Mouse (Mus musculus) liver, embryonic 13.5 days (tissue): ENCODE measurements around the gene Btbd16. TPM values are rescaled to one million over a fixed set of nuclear protein-coding genes. Genes with fewer than 3 reads are reported as not detected.
A peak's percentile ranks its signal among the peaks of the same experiment; 100 is the strongest.

Experiments used
- ATAC-seq: fragments of 200-750 bp; cut with Nextera tagmentation; 2 replicates; pipeline ENCODE4 v1.8.0; 2017; ENCODE audit warnings: low read depth, mild to moderate bottlenecking, moderate number of reproducible peaks, moderate library complexity
- DNase-seq: peaks from one replicate; pipeline ENCODE4 v3.0.0; 2022
- H3K27ac ChIP-seq: fragments of 300-500 bp; sonication (generic); 2 replicates; pipeline ENCODE4 v1.5.1; 2015; ENCODE audit warnings: moderate library complexity, mild to moderate bottlenecking, inconsistent platforms
- H3K27me3 ChIP-seq: fragments of 300-500 bp; sonication (generic); 2 replicates; pipeline ENCODE4 v1.6.1; 2015; ENCODE audit warnings: mild to moderate bottlenecking, inconsistent platforms
- H3K36me3 ChIP-seq: fragments of 300-500 bp; sonication (generic); 2 replicates; pipeline ENCODE4 v1.6.1; 2015; ENCODE audit warnings: mild to moderate bottlenecking, inconsistent platforms
- H3K4me1 ChIP-seq: fragments of 300-500 bp; sonication (generic); replicated peaks from 2 replicates; pipeline ENCODE4 v1.6.1; 2015; ENCODE audit warnings: inconsistent platforms
- H3K4me2 ChIP-seq: fragments of 300-500 bp; sonication (generic); 2 replicates; pipeline ENCODE4 v1.6.1; 2015; ENCODE audit warnings: inconsistent platforms, mild to moderate bottlenecking, moderate library complexity
- H3K4me3 ChIP-seq: fragments of 300-500 bp; sonication (generic); replicated peaks from 2 replicates; pipeline ENCODE4 v1.5.1; 2015; ENCODE audit warnings: mild to moderate bottlenecking, inconsistent platforms
- H3K9ac ChIP-seq: fragments of 300-500 bp; sonication (generic); 2 replicates; pipeline ENCODE4 v1.6.1; 2015; ENCODE audit warnings: mild to moderate bottlenecking, inconsistent platforms
- H3K9me3 ChIP-seq: fragments of 300-500 bp; sonication (generic); replicated peaks from 2 replicates; pipeline ENCODE4 v1.6.1; 2016; ENCODE audit warnings: inconsistent platforms
- WGBS: fragments of 180-500 bp; shearing (Covaris S2); methylation state at CpG from one replicate; pipeline ENCODE4 v1.1.7; 2015; ENCODE audit not compliant: insufficient replicate concordance; 5-methylcytosine and 5-hydroxymethylcytosine counted together
- polyA plus RNA-seq: library from polyadenylated mRNA; unstranded; fragments of >200 nt; fragmentation: Nextera tagmentation; extraction: Ambion mirVana; gene quantifications from 2 replicates; pipeline ENCODE4 v1.2.1, GENCODE M21; 2015

Btbd16 gene
- polyA plus RNA-seq, 1 experiment from 2014 or later, result not detected

- no peak overlapping the region for H3K27ac ChIP-seq
- H3K4me3 ChIP-seq, result no peak overlapping the region
- H3K4me1 ChIP-seq, result peaks cover 12% of the 10 kb centered on the region
- H3K36me3 ChIP-seq, result no peaks in the 10 kb centered on the region
- ATAC-seq, result peak; percentile 69
- WGBS, result 63% methylated on average over 10 of the region's 10 CpGs
- no peak overlapping the region for H3K9ac ChIP-seq
- no peaks in the 10 kb centered on the region for H3K9me3 ChIP-seq
- no peaks in the 10 kb centered on the region for H3K27me3 ChIP-seq
- no peak overlapping the region for H3K4me2 ChIP-seq
- DNase-seq, result no peak
Observed at GRCm38 (mm10) chr7:130799418-130799817, 25.5 kb downstream of the Btbd16 start.

DNA sequence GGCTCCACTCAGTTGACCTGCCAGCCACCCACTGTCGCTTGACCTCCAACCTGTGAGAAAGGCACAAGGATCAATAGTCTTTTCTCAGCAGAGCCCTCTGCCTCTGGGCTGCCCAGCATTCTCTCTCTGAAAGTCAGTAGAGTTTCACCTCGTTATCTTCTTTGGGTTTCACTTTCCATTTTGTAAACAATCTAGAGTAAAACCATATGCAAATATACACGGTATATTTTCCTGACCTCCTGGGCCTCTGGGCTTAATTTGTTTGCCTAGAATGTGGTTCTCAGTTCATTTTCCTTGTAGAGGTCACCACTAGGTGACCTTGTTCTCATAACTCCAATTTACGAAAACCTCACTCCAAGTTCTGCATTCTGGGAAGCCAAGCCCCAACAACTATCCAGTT is 26.8 kb downstream of the Btbd16 start:
- H3K27me3 ChIP-seq, result no peaks in the 10 kb centered on the region

GRCm38 (mm10) chr7:130801811-130802210 is 27.9 kb downstream of the Btbd16 start:
- H3K36me3 ChIP-seq, result no peaks in the 10 kb centered on the region
- no peak overlapping the region for H3K4me3 ChIP-seq
- H3K9me3 ChIP-seq, result no peaks in the 10 kb centered on the region
- WGBS, result 65% methylated on average over 4 of the region's 4 CpGs
- H3K4me1 ChIP-seq, result peaks cover 12% of the 10 kb centered on the region
- ATAC-seq, result no peak
- H3K4me2 ChIP-seq, result no peak overlapping the region
- DNase-seq, result no peak
- no peak overlapping the region for H3K27ac ChIP-seq
- no peaks in the 10 kb centered on the region for H3K27me3 ChIP-seq
- H3K9ac ChIP-seq, result no peak overlapping the region

More for the DNA sequence above, 26.8 kb downstream of the Btbd16 start:
- no peak overlapping the region for H3K9ac ChIP-seq
- no peak overlapping the region for H3K4me3 ChIP-seq
- no peak for ATAC-seq
- DNase-seq, result no peak
- no peak overlapping the region for H3K27ac ChIP-seq
- 59% methylated on average over 4 of the region's 4 CpGs for WGBS
- H3K4me2 ChIP-seq, result no peak overlapping the region
- no peaks in the 10 kb centered on the region for H3K9me3 ChIP-seq
- peaks cover 12% of the 10 kb centered on the region for H3K4me1 ChIP-seq
- no peaks in the 10 kb centered on the region for H3K36me3 ChIP-seq

GRCm38 (mm10) chr7:130803251-130803825 is 29.5 kb downstream of the Btbd16 start:
- Histone ChIP-seq H3K27me3 (no peaks in the 10 kb centered on the region), H3K36me3 (no peaks in the 10 kb centered on the region), H3K9ac (no peak overlapping the region), H3K27ac (no peak overlapping the region), H3K9me3 (no peaks in the 10 kb centered on the region), H3K4me3 (no peak overlapping the region), H3K4me2 (no peak overlapping the region), H3K4me1 (peaks cover 12% of the 10 kb centered on the region)
- ATAC-seq (no peak), DNase-seq (no peak)
- WGBS, result 78% methylated on average over 8 of the region's 8 CpGs

- DNase-seq, result no peak
- Histone ChIP-seq H3K9me3 (no peaks in the 10 kb centered on the region), H3K4me2 (no peak overlapping the region), H3K36me3 (no peaks in the 10 kb centered on the region), H3K4me1 (peaks cover 7% of the 10 kb centered on the region), H3K27ac (no peak overlapping the region), H3K4me3 (no peak overlapping the region), H3K27me3 (no peaks in the 10 kb centered on the region), H3K9ac (no peak overlapping the region)
- ATAC-seq, result no peak
- 66% methylated on average over 5 of the region's 5 CpGs for WGBS
Observed at GRCm38 (mm10) chr7:130804991-130805390, 31.1 kb downstream of the Btbd16 start.

- Histone ChIP-seq H3K9ac (no peak overlapping the region), H3K27ac (no peak overlapping the region), H3K4me3 (no peak overlapping the region), H3K9me3 (no peaks in the 10 kb centered on the region), H3K36me3 (no peaks in the 10 kb centered on the region), H3K4me1 (no peaks in the 10 kb centered on the region), H3K4me2 (no peak overlapping the region), H3K27me3 (no peaks in the 10 kb centered on the region)
- no peak for DNase-seq
- no peak for ATAC-seq
- 63% methylated on average over 8 of the region's 8 CpGs for WGBS
Observed at GRCm38 (mm10) chr7:130807749-130808148, 33.9 kb downstream of the Btbd16 start.

DNA sequence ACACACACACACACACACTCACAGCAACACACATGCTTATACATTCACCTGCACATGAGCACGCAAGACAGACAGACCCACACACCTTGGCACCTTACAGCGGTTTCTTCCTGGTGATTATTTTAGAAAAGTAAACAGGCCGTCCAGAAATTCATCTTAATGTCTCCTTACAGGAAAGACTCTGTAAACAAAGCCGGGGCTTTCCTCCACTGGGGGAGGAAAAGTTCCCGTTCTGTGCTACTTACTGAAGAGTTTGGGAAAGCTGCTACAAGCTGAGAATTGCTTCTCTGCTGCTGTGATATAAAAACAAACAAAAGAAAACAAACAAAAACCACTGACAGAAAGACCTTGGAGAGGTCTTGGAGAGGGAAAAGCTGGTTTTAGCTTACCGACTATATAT is 34.8 kb downstream of the Btbd16 start:
- no peak for DNase-seq
- no peak for ATAC-seq
- Histone ChIP-seq H3K9ac (no peak overlapping the region), H3K4me3 (no peak overlapping the region), H3K27ac (no peak overlapping the region), H3K4me2 (no peak overlapping the region), H3K36me3 (no peaks in the 10 kb centered on the region), H3K27me3 (no peaks in the 10 kb centered on the region), H3K4me1 (no peaks in the 10 kb centered on the region), H3K9me3 (no peaks in the 10 kb centered on the region)
- 47% methylated on average over 6 of the region's 6 CpGs for WGBS

GRCm38 (mm10) chr7:130810238-130810637 is 36.4 kb downstream of the Btbd16 start:
- no peak overlapping the region for H3K4me2 ChIP-seq
- no peak overlapping the region for H3K4me3 ChIP-seq
- DNase-seq (no peak), ATAC-seq (no peak)
- no peak overlapping the region for H3K9ac ChIP-seq
- WGBS, result 65% methylated on average over 4 of the region's 4 CpGs
- H3K9me3 ChIP-seq, result no peaks in the 10 kb centered on the region
- H3K27me3 ChIP-seq, result no peaks in the 10 kb centered on the region
- no peak overlapping the region for H3K27ac ChIP-seq
- H3K36me3 ChIP-seq, result no peaks in the 10 kb centered on the region
- H3K4me1 ChIP-seq, result no peaks in the 10 kb centered on the region

DNA sequence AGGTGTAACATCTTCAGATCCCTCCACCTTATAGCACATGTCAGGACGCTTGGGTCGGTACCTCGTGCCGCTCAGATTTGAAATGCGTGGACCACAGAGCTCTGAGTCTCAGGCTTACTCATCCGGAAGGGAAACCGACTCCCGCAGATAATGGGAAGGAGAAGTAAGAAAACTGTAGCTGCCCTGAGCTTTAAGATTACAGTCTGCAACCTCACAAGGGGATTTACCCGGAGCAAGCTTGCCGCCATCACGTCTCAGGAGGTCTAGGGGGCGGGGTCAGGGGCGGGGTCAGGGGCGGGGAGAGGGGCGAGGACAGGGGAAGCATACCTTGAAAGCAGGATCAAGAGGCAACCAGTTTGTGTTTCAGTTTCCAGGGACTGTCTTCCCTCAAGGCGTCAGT is 38.5 kb downstream of the Btbd16 start:
- Histone ChIP-seq H3K4me2 (peak overlapping the region; percentile 6; the same call in 1 of the 2 replicates), H3K4me3 (no peak overlapping the region), H3K9ac (no peak overlapping the region), H3K4me1 (no peaks in the 10 kb centered on the region), H3K27ac (no peak overlapping the region), H3K36me3 (no peaks in the 10 kb centered on the region), H3K27me3 (no peaks in the 10 kb centered on the region), H3K9me3 (no peaks in the 10 kb centered on the region)
- WGBS, result 24% methylated on average over 16 of the region's 16 CpGs
- ATAC-seq (no peak), DNase-seq (no peak)

- Histone ChIP-seq H3K4me1 (no peaks in the 10 kb centered on the region), H3K9me3 (no peaks in the 10 kb centered on the region), H3K27ac (no peak overlapping the region), H3K9ac (no peak overlapping the region), H3K27me3 (no peaks in the 10 kb centered on the region), H3K4me2 (no peak overlapping the region), H3K4me3 (no peak overlapping the region), H3K36me3 (no peaks in the 10 kb centered on the region)
- 80% methylated on average over 10 of the region's 10 CpGs for WGBS
- DNase-seq (no peak), ATAC-seq (no peak)
Observed at GRCm38 (mm10) chr7:130815601-130816000, 41.7 kb downstream of the Btbd16 start.

- Histone ChIP-seq H3K4me2 (no peak overlapping the region), H3K9ac (no peak overlapping the region), H3K27ac (no peak overlapping the region), H3K9me3 (no peaks in the 10 kb centered on the region), H3K4me1 (no peaks in the 10 kb centered on the region), H3K27me3 (no peaks in the 10 kb centered on the region), H3K4me3 (no peak overlapping the region), H3K36me3 (no peaks in the 10 kb centered on the region)
- no peak for ATAC-seq
- DNase-seq, result no peak
- WGBS, result 57% methylated on average over 7 of the region's 7 CpGs
Observed at GRCm38 (mm10) chr7:130816243-130816642, 42.4 kb downstream of the Btbd16 start.

DNA sequence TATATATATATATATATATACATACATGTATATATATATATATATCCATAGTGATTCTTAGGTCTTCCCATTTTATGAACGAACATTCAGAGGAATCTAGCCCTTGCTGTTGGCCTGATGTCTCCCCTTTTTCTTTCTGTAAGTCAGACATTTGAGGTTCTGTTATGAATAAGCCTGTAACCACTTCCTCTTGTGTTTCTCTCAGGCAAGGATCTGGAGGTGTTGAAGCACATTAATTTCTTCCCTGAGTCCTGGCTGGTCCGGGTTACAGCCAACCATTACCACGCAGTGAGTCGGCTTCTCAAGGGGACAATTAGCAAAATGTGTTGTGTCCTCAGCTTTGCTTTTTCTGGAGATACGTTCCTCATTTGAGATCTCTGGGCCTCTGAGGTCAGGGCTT is 44.9 kb downstream of the Btbd16 start:
- whole genome bisulfite sequencing, result 27% methylated on average over 5 of the region's 5 CpGs

More for the DNA sequence above, 44.9 kb downstream of the Btbd16 start:
- DNase-seq, result no peak
- H3K4me1 ChIP-seq, result no peaks in the 10 kb centered on the region
- H3K4me3 ChIP-seq, result no peak overlapping the region
- ATAC-seq, result no peak
- no peak overlapping the region for H3K9ac ChIP-seq
- no peak overlapping the region for H3K4me2 ChIP-seq
- no peaks in the 10 kb centered on the region for H3K27me3 ChIP-seq
- H3K9me3 ChIP-seq, result no peaks in the 10 kb centered on the region
- H3K27ac ChIP-seq, result no peak overlapping the region
- no peaks in the 10 kb centered on the region for H3K36me3 ChIP-seq
